Mouse (Mus musculus) limb, embryonic 15.5 days (tissue): Measurements from ENCODE around the gene Cyp2c23. TPM values are rescaled to one million over a fixed set of nuclear protein-coding genes. Genes with fewer than 3 reads are reported as not detected.

ENCODE experiments used
- ATAC-seq: fragments of 200-750 bp; cut with Nextera tagmentation; 2 replicates; pipeline ENCODE4 v1.8.0; 2017; ENCODE audit warnings: low read depth, moderate TSS enrichment; ENCODE audit not compliant: insufficient number of reproducible peaks, low FRiP score, low TSS enrichment
- H3K27ac ChIP-seq: fragments of 300-500 bp; sonication (generic); 2 replicates; pipeline ENCODE4 v1.5.1; 2015; ENCODE audit warnings: moderate library complexity, mild to moderate bottlenecking, inconsistent platforms
- H3K27me3 ChIP-seq: fragments of 300-500 bp; sonication (generic); 2 replicates; pipeline ENCODE4 v1.6.1; 2015; ENCODE audit warnings: inconsistent platforms
- H3K36me3 ChIP-seq: fragments of 300-500 bp; sonication (generic); 2 replicates; pipeline ENCODE4 v1.6.1; 2015; ENCODE audit warnings: inconsistent platforms
- H3K4me1 ChIP-seq: fragments of 300-500 bp; sonication (generic); 2 replicates; pipeline ENCODE4 v1.6.1; 2015; ENCODE audit warnings: inconsistent platforms
- H3K4me2 ChIP-seq: fragments of 300-500 bp; sonication (generic); 2 replicates; pipeline ENCODE4 v1.6.1; 2015; ENCODE audit warnings: mild to moderate bottlenecking, inconsistent platforms
- H3K4me3 ChIP-seq: fragments of 300-500 bp; sonication (generic); 2 replicates; pipeline ENCODE4 v1.5.1; 2015; ENCODE audit warnings: mild to moderate bottlenecking, inconsistent platforms
- H3K9ac ChIP-seq: fragments of 300-500 bp; sonication (generic); 2 replicates; pipeline ENCODE4 v1.6.1; 2015; ENCODE audit warnings: inconsistent platforms
- H3K9me3 ChIP-seq: fragments of 300-500 bp; sonication (generic); 2 replicates; pipeline ENCODE4 v1.6.1; 2016; ENCODE audit warnings: inconsistent platforms
- WGBS: fragments of 180-500 bp; shearing (Covaris S2); methylation state at CpG from one replicate; pipeline ENCODE4 v1.1.7; 2015; 5-methylcytosine and 5-hydroxymethylcytosine counted together
- polyA plus RNA-seq: library from polyadenylated mRNA; unstranded; fragments of >200 nt; fragmentation: Nextera tagmentation; extraction: Ambion mirVana; gene quantifications from 2 replicates; pipeline ENCODE4 v1.2.1, GENCODE M21; 2015

The Cyp2c23 gene
- polyA plus RNA-seq, 1 experiment from 2014 or later = 0.10 TPM

DNA sequence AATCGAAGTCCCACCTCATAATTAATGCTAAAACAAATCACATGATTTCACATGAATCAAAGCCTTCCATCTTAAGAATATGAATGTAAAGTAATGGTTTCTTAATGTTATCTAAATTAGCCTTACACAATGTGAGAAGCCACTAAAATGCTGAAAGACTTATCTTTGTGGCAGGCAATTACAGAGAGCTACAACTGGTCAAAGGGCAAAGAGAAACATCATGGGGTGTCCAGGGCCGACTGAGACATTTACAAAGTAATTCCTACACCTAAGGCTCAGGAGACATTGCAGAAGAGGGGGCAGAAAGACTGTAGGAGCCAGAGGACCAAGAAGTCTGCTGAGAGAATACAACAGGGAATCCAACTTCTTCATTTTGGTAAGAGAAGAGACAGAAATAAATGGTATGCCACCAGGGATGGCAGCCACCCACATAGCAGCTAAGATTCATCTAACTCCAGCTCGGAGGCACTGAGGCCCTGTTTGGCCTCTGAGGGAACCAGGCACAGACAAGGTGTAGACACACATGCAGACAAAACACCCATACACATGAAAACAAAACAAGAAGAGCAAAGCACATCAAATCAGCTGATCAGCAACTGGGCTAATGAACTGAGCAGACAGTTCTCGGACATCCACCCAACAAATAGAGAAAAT is 26.3 kb upstream of the Cyp2c23 start:
- H3K36me3 ChIP-seq = peaks cover 49% of the 10 kb centered on the region
- H3K4me3 ChIP-seq = no peak overlapping the region
- WGBS = 84% methylated on average over 4 of the region's 4 CpGs
- H3K9ac ChIP-seq = no peak overlapping the region
- H3K27me3 ChIP-seq = no peaks in the 10 kb centered on the region
- H3K27ac ChIP-seq = no peak overlapping the region
- H3K9me3 ChIP-seq = no peaks in the 10 kb centered on the region
- no peak overlapping the region for H3K4me2 ChIP-seq
- no peak for ATAC-seq
- H3K4me1 ChIP-seq = no peaks in the 10 kb centered on the region

DNA sequence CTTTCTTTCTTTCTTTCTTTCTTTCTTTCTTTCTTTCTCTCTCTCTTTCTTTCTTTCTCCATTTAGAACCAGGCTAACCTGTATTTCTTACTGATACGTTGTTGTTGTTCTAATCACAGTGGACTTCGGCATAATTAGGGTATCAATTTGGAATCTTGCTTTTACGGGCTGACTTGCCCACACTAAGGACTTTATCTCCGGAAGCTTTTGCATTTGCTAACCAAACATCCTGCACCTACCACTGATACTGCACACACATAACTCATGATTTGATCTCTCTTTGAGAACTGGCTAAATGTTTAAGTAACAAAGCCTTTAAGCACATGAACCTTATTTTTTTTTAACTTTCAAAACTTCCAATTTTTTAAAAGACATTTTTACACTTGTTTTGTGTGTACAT is 21.4 kb upstream of the Cyp2c23 start:
- Histone ChIP-seq H3K4me3 (no peak overlapping the region), H3K4me2 (no peak overlapping the region), H3K9ac (no peak overlapping the region), H3K4me1 (no peaks in the 10 kb centered on the region), H3K9me3 (no peaks in the 10 kb centered on the region), H3K36me3 (peaks cover 31% of the 10 kb centered on the region), H3K27ac (no peak overlapping the region), H3K27me3 (no peaks in the 10 kb centered on the region)
- no peak for ATAC-seq
- 75% methylated on average over 4 of the region's 4 CpGs for WGBS

DNA sequence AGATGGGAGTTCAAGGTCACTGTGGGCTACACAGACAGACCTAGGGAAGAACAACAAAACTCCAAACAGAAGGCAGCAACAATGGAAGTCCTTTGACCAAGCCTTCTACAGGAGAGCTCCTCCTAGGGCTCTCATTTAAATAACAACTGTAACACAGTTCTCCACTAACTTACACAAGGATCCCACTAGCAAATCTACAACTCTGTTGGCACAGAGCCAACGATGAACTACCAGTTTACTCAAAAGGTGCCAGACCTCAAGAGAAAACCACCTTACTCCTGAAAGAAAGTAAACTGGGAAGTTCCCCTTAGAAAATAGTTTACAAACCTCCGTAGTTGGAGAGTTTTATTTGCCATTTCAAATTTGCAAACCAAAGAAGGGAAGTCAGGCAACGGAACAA is 20.3 kb upstream of the Cyp2c23 start:
- H3K27ac ChIP-seq = no peak overlapping the region
- H3K9ac ChIP-seq = no peak overlapping the region
- no peak overlapping the region for H3K4me3 ChIP-seq
- 65% methylated on average over 3 of the region's 3 CpGs for WGBS
- peaks cover 33% of the 10 kb centered on the region for H3K36me3 ChIP-seq
- H3K4me2 ChIP-seq = no peak overlapping the region
- H3K27me3 ChIP-seq = no peaks in the 10 kb centered on the region
- no peaks in the 10 kb centered on the region for H3K9me3 ChIP-seq
- ATAC-seq = no peak
- no peaks in the 10 kb centered on the region for H3K4me1 ChIP-seq

DNA sequence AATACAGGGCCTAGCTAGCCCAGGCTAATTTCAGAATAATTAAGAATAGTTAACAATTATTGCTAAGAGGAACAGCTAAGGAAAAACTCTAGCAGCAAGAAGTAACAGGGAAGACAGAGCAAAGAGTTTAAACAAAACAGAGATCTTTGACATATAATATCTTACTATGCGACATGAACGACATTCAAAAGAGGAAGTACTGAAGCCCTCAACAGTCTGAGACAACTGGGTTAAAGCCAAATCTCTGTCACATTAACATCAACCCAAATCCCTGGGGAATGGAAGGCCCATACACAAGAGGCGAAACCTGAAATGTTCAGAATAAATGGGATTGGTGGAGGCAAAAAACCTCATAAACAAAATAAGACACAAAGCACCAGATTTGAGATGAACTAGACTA is 16.8 kb upstream of the Cyp2c23 start:
- no peaks in the 10 kb centered on the region for H3K4me1 ChIP-seq
- WGBS = 89% methylated on average over 3 of the region's 3 CpGs
- no peak for ATAC-seq
- H3K9ac ChIP-seq = no peak overlapping the region
- H3K27ac ChIP-seq = no peak overlapping the region
- H3K4me2 ChIP-seq = no peak overlapping the region
- H3K36me3 ChIP-seq = peaks cover 15% of the 10 kb centered on the region; the same call in 1 of the 2 replicates
- H3K9me3 ChIP-seq = no peaks in the 10 kb centered on the region
- H3K4me3 ChIP-seq = no peak overlapping the region
- H3K27me3 ChIP-seq = no peaks in the 10 kb centered on the region

DNA sequence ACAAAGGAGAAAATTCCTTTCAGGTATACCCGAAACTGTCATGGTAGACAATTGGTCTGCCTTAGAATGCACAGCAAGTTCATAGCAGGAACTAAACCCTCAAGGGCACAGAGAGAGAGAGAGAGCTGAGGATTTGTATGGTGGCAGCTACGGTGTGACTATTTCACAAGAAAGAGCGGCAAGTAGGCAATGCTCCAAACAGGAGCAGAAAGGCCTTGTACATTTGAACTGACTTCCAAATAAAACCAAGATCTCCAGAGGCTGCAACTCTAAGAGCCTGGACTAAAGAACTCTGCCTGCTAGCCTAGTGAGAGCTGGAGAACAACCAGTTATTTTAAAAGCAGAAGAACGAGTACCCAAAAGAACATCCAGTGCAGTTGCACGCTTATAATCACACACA is 13.1 kb upstream of the Cyp2c23 start:
- Histone ChIP-seq H3K27ac (no peak overlapping the region), H3K4me1 (no peaks in the 10 kb centered on the region), H3K9ac (no peak overlapping the region), H3K36me3 (peaks cover 40% of the 10 kb centered on the region), H3K4me3 (no peak overlapping the region), H3K9me3 (no peaks in the 10 kb centered on the region), H3K27me3 (no peaks in the 10 kb centered on the region), H3K4me2 (no peak overlapping the region)
- ATAC-seq = no peak
- WGBS = 82% methylated on average over 5 of the region's 5 CpGs

DNA sequence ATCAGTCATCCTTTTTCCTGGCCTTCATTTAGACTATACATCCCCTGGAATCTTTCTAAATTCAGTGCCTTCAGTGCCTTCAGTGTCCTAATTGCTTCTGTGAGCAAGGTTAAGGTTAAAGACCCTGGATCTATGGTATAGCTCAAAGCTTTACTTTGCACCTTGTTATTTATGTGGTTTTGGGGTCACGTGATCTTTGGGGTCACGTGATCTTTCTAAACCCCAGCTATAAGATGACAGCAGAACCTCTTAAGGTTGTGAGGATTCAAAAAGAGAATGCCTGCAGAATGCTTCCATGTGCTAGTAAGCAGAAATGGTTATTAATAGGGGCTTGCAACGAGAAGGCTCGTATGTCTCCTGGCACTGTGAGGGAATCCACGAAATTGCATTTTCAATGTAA is 4.4 kb upstream of the Cyp2c23 start:
- WGBS = 90% methylated on average over 5 of the region's 5 CpGs
- Histone ChIP-seq H3K36me3 (peaks cover 46% of the 10 kb centered on the region), H3K27ac (no peak overlapping the region), H3K4me3 (no peak overlapping the region), H3K4me1 (no peaks in the 10 kb centered on the region), H3K9me3 (no peaks in the 10 kb centered on the region), H3K4me2 (no peak overlapping the region), H3K27me3 (no peaks in the 10 kb centered on the region), H3K9ac (no peak overlapping the region)
- ATAC-seq = no peak

DNA sequence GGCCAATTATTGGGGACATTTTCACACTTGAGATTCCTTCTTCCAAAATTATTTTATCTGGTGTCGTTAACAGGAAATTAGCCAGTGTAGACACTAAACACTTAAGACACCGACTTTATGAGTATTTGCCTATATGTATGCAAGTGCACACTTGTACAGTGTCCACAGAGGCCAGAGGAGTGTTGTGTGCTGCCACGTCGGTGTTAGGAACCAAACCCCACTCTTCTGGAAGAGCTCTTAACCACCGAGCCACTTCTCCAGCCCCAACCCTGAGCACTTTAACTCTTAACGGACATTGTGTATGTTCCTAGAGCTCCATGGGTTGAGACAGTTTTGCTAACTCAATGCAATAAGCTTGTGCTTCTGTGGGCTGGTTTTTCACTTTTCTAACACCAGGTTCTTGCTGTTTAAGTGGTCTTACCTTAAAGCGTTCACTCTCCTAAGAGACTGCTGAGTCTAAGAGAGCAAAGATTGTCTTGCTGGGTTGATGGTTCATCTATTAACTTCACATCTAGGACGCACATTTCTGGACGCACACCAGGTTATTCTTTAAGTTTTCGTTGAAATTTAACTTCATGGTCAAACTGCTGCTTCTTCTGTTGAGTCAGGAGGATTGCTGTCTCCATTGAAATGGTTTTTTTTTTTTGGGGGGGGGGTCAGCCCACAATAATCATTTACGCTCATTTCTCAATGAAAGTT is 3.2 kb upstream of the Cyp2c23 start:
- WGBS = 88% methylated on average over 11 of the region's 11 CpGs

DNA sequence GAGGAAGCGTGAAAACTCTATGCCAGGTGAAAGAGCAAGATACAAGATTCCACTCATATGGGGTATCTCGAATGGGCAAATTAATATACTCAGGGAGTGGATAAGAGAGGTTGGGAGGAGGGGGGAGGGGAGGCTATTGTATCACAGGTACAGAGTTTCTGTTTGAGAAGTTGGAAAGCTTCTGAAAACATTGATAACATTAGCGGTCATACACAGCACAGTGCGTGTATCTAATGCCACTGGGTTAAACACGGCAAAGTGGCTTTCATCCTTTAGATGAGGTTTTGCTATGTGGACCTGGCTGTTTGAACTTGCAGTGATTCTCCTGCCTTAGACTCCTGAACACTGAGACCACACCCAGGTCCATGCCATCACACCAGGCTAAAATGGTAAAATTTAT is 1.0 kb upstream of the Cyp2c23 start:
- no peak overlapping the region for H3K4me3 ChIP-seq
- no peaks in the 10 kb centered on the region for H3K27me3 ChIP-seq
- H3K4me1 ChIP-seq = no peaks in the 10 kb centered on the region
- no peak overlapping the region for H3K9ac ChIP-seq
- WGBS = 92% methylated on average over 5 of the region's 5 CpGs
- H3K4me2 ChIP-seq = no peak overlapping the region
- no peaks in the 10 kb centered on the region for H3K9me3 ChIP-seq
- no peak for ATAC-seq
- H3K36me3 ChIP-seq = peaks cover 16% of the 10 kb centered on the region
- no peak overlapping the region for H3K27ac ChIP-seq

More for the DNA sequence above, 3.2 kb upstream of the Cyp2c23 start:
- no peak for ATAC-seq
- H3K27me3 ChIP-seq = no peaks in the 10 kb centered on the region
- H3K4me1 ChIP-seq = no peaks in the 10 kb centered on the region
- peaks cover 36% of the 10 kb centered on the region for H3K36me3 ChIP-seq
- no peak overlapping the region for H3K4me2 ChIP-seq
- H3K27ac ChIP-seq = no peak overlapping the region
- no peak overlapping the region for H3K9ac ChIP-seq
- H3K4me3 ChIP-seq = no peak overlapping the region
- H3K9me3 ChIP-seq = no peaks in the 10 kb centered on the region

DNA sequence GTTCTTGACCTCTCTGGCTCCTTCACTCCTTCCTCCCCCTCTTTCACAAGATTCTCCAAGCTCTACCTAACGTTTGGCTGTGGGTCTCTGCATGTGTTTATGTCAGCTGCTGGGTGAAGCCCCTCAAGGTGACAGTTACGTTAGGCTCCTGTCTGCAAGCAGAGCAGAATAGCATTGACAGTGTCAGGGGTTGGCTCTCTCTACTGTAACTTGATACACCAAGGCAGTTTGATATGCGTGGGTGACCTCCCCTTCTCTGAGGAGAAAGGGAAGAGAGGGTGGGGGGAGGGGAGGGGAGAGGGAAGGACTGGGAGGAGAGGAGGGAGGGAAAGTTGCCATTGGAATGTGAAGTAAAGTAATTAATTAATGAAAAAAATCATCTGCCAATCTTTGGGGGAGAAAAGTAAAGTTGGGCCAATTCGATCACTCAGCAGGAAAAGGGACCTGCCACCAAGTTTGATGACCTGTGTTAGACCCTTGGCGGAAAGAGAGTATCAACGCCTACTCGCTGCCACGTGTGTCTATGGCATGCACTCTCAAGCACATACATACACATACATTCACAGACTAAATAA is 2.0 kb downstream of the Cyp2c23 start:
- no peaks in the 10 kb centered on the region for H3K9me3 ChIP-seq
- H3K4me3 ChIP-seq = no peak overlapping the region
- H3K4me2 ChIP-seq = no peak overlapping the region
- no peak overlapping the region for H3K9ac ChIP-seq
- H3K27ac ChIP-seq = no peak overlapping the region
- no peaks in the 10 kb centered on the region for H3K4me1 ChIP-seq
- peaks cover 1% of the 10 kb centered on the region; the same call in 1 of the 2 replicates for H3K36me3 ChIP-seq
- 61% methylated on average over 8 of the region's 8 CpGs for whole genome bisulfite sequencing
- no peak for ATAC-seq
- no peaks in the 10 kb centered on the region for H3K27me3 ChIP-seq

DNA sequence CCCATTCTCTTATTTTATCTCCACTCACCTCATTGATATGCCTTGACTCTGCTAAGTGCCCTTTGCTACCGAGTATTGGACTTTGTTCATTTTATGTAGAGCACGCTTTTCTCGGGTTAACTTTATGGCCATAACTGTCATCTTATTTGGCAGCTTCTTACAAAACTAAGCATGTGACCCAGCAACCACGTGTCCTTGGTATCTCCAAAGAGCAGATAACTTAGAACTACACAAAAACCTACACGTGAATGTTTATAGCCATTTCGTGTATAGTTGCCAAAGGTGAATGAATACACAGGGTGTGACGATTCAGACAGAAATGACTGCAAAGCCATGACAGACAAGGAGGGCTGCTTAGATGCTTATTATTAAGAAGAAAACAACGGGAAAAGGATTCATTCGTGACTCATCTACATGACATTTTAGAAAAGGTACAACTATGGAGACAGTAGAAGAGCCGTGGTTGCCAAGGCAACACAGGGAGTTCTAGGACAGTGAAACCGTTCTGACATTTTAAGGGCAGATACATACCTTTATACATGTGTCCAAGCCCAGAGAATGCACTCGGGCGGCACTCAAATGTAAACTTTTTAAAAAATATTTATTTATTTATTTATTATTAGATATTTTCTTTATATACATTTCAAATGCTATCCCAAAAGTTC is 4.0 kb downstream of the Cyp2c23 start:
- Histone ChIP-seq H3K9me3 (no peaks in the 10 kb centered on the region), H3K36me3 (no peaks in the 10 kb centered on the region), H3K27ac (no peak overlapping the region), H3K4me1 (no peaks in the 10 kb centered on the region), H3K27me3 (no peaks in the 10 kb centered on the region), H3K4me2 (no peak overlapping the region), H3K9ac (no peak overlapping the region), H3K4me3 (no peak overlapping the region)
- WGBS = 86% methylated on average over 13 of the region's 13 CpGs
- no peak for ATAC-seq

DNA sequence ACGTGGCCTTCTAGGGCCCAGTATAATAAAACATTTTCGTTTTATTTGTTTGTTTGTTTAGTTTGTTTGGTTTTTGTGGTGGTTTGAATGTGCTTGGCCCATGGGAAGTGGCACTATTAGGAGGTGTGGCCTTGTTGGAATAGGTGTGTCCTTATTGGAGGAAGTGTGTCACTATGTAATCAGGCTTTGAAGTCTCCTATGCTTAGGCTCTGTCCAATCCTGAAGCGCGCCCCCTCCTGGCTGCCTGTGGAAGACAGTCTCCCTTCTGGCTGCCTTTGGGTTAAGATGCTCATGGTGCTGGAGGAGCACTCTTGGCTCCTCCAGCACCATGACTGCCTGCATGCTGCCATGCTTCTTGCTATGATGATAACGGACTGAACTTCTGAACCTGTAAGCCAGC is 5.9 kb downstream of the Cyp2c23 start:
- Histone ChIP-seq H3K9me3 (no peaks in the 10 kb centered on the region), H3K27ac (no peak overlapping the region), H3K9ac (no peak overlapping the region)

DNA sequence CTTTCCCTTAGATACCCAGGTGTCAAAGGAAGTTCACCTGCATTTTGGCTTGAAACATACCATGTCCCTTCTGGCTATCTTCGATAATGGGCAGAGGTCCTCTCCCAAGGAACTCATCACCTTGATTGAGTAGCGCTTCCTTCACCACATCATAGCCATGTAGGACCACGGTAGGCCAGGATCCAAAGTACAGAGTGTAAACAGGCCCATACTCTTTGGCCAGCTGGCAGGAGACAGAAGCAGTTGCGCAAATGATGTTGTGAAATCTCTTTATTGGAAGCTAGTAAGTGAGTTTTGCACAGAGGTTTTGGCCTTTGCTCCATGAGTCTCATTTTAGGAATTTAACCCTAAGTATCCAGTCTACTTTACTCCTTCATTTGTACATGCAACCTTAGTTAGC is 7.5 kb downstream of the Cyp2c23 start:
- no peaks in the 10 kb centered on the region for H3K27me3 ChIP-seq
- H3K4me2 ChIP-seq = no peak overlapping the region
- H3K4me3 ChIP-seq = no peak overlapping the region
- H3K9me3 ChIP-seq = no peaks in the 10 kb centered on the region
- WGBS = 81% methylated on average over 4 of the region's 4 CpGs
- no peak for ATAC-seq
- H3K36me3 ChIP-seq = no peaks in the 10 kb centered on the region
- no peaks in the 10 kb centered on the region for H3K4me1 ChIP-seq
- H3K27ac ChIP-seq = no peak overlapping the region
- no peak overlapping the region for H3K9ac ChIP-seq

More for the DNA sequence above, 5.9 kb downstream of the Cyp2c23 start:
- Histone ChIP-seq H3K4me1 (no peaks in the 10 kb centered on the region), H3K27me3 (no peaks in the 10 kb centered on the region), H3K4me2 (no peak overlapping the region), H3K36me3 (no peaks in the 10 kb centered on the region), H3K4me3 (no peak overlapping the region)
- 67% methylated on average over 5 of the region's 5 CpGs for WGBS
- no peak for ATAC-seq
